Mouse (Mus musculus): ENCODE data around the gene Fbf1.

The Fbf1 gene

GRCm38 (mm10) chr11:116178411-116179121, 10.6 kb upstream of the Fbf1 start:
- DNase-seq (ENCODE audit: low spot score): no peak

GRCm38 (mm10) chr11:116176010-116176409, 8.0 kb upstream of the Fbf1 start:
- no peak for DNase-seq (ENCODE audit: low spot score)

DNA sequence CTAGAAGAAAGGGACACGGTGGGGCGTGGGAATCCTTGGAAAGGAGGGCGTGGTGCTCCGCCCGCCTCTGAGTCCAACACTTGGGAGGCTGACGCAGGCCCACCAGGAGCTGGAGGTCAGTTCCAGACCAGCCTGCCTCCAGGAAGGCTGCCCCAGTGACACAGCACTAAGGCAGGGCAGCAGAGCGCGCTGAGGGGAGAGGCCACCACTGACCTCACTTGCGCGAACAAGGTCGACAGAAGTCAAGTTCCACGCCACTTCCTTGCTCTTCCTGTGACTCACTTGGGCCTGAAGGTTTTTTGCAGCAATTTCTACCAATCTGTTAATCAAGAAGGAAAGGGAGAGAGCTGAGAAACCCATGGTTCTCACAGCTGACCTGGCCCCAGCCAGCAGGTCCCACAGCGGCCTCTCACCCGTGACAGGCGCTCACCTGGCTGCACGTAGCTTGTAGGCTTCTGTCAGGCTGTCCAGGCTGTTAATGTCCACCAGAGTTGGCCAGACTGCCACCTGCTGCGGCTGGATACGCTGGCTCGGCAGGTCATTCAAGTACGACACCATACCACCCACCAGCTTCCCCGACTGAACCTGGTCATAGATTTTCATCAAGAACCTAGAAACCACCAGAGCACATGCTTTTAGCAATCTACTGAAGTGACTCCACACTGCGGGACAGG, 6.9 kb upstream of the Fbf1 start:
- no peak for DNase-seq (ENCODE audit: low spot score)

- DNase-seq (ENCODE audit: low spot score): no peak
These were observed 4.0 kb upstream of the Fbf1 start for GRCm38 (mm10) chr11:116171959-116172358.

DNA sequence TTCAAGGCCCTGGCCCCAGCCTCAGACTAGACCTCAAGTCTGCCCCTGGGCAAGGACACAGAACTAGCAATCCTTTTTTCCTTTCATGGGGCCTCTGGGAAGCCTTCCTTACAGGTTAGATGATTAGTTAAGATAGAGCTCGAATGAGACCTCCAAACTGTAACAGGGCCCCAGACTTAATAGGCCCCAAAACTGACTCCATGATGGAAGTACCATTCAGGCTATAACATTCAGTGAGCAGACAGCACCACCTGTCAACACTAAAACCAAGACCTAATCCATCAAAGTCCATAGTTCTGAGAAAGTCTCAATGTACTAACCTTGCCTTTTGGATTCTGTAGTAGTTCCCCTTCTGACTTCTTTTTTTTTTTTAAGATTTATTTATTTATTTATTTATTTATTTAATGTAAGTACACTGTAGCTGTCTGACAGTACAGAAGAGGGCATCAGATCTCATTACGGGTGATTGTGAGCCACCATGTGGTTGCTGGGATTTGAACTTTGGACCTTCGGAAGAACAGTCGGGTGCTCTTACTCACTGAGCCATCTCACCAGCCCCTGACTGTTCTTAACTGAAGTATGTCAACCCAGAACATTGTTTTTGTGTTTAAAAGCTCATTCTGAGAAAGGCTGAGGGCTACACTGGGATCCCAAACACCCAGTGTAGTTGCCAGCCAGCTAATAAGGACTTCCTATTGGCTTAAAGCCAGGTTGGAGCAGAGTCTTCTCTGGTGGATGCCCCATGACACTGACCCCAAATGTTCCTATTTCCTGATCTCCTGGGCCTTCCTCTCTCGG, 2.2 kb upstream of the Fbf1 start:
- DNase-seq (ENCODE audit: low spot score): no peak

- no peak for DNase-seq (ENCODE audit: low spot score)
These were observed 1.2 kb upstream of the Fbf1 start for GRCm38 (mm10) chr11:116169214-116169613.

GRCm38 (mm10) chr11:116167232-116167631, 734 bp downstream of the Fbf1 start:
- DNase-seq (ENCODE audit: low spot score): no peak

DNA sequence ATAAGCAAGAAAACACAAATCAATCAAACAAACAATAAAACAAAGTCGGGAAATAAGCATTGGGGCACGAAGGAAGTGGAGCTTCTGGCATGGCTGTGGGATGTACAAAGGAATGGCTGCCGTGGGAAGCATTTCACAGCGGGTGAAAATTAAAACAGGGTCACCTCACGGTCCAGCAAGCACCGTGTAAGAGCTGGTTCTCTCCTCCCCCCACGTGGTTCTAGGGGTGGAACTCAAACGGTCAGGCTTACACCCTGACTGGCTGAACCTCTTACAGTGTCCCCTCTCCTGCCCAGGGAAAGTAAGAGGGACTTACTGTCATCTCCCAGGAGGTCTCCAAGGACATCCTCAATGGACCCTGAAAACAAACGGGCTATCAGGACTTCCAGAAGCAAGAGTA, 5.0 kb downstream of the Fbf1 start:
- DNase-seq (ENCODE audit: low spot score): no peak

GRCm38 (mm10) chr11:116162146-116162545, 5.8 kb downstream of the Fbf1 start:
- no peak for DNase-seq (ENCODE audit: low spot score)

DNA sequence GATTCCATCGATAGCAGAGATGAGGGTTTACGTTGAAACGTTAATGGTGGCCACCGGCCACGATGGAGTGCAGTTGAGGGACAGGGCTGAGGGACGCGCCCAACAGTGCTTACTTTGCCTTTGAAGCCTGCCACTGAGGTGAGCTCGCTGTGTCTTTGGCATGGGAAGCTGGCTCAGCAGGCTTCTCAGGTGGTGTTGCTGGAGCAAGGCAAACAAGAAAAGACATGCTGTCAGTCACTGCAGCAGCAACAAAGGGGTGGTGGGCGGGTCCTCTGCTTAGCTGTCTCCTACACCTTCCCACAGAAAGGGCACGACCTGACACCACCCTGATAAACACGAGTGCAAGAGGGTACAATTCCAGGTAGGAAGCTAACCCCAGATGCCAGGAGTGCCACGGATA, 6.7 kb downstream of the Fbf1 start:
- no peak for DNase-seq (ENCODE audit: low spot score)

DNA sequence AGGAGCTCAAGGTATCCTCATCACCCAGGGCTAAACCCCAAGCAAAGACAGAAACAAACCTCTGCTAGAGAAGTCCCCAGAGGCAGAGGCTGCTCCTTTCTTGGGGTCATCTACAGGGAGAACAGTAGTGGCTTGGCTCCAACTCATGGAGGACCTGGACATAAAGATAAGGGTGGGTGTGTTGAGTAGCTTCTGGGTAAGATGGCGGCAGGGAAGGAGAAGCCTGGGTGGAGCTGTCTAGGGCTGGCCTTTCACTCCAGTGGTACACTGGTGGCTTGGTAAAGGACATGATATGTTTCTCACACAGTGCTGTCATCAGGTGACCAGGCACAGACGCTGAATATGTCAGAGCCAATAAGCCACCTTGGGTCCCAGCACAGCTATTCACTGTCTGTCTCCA, 17.0 kb downstream of the Fbf1 start:
- DNase-seq (ENCODE audit: low spot score): no peak

GRCm38 (mm10) chr11:116149341-116149740, 18.6 kb downstream of the Fbf1 start:
- DNase-seq (ENCODE audit: low spot score): no peak

GRCm38 (mm10) chr11:116148761-116149221, 19.2 kb downstream of the Fbf1 start:
- no peak for DNase-seq (ENCODE audit: low spot score)

GRCm38 (mm10) chr11:116146294-116146985, 21.5 kb downstream of the Fbf1 start:
- DNase-seq (ENCODE audit: low spot score): no peak

DNA sequence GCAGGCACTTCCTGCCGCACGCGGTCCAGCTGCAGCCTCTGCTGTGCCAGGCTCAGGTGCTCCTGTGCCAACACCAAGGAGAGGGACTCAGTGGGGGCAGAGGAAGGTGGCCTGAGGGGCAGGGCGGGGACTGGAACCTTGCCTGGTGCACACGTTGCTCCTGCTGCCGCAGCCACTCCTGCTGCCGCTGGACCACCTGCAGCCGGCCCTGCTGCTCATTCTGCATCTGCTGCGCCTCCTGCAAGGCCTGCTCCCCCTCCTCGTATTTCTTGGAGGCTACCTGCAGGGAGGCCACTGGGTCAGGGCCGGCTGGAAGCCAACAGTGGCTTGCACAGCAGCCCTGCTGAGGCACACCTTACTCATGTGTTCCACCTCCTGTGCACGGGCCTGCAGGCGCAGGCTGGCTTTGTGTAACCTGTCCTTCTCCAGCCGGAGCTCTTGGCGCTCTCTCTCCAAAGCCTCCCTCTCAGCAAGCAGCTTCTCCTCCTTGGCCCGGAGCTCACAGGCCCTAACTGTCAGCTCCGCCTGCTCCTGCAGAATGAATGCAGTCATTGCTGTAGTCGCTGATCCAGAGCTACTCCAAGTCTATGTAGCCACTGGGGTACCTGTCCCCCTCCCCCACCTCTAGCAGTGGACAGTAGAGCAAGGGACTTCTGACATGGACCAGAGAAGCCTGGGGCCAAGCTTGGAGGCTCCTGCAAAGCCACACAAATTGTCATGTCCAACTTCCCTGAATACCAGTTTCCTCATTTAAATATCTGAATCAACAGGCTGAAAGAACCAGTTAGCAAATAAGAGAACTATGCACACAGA, 22.3 kb downstream of the Fbf1 start:
- DNase-seq (ENCODE audit: low spot score): no peak

- DNase-seq (ENCODE audit: low spot score): no peak
These were observed 24.5 kb downstream of the Fbf1 start for GRCm38 (mm10) chr11:116143468-116143867.

DNA sequence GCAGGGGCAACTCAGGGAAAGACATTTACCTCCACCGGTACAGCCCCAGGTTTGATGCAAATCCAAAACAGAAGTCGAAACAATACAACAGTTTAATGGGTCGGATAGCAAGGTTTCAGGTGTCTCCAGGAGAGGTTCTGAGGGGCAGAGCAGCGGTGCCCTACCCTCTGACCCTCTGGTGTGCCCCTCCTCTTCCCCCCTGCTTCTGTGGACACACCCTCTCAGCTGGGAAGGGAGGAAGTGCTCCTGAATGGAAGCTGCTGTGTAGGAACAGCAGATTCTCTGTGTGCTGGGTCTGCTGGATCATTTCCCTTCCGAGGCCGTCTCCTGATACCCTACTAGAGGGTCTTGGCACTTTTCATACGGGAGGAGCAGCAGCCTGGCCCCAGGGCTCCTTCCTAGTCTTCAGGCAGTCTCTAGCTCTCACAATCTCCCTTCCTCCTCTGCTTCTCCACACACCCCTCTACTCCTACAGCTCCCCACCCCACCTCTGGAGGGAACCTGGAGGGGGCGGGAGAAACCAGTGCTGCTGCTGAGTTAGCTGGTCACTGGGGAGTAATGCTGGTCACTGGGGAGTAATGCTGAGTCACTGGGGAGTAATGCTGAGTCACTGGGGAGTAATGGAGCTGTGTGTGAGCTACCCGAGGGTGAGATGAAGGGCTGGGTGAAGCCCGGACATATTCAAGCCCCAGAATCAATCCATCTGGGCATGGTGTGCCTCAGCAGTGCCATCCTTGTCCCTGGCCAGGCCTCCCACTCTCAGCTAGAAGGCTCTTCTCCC, 25.6 kb downstream of the Fbf1 start:
- no peak for DNase-seq (ENCODE audit: low spot score)

DNA sequence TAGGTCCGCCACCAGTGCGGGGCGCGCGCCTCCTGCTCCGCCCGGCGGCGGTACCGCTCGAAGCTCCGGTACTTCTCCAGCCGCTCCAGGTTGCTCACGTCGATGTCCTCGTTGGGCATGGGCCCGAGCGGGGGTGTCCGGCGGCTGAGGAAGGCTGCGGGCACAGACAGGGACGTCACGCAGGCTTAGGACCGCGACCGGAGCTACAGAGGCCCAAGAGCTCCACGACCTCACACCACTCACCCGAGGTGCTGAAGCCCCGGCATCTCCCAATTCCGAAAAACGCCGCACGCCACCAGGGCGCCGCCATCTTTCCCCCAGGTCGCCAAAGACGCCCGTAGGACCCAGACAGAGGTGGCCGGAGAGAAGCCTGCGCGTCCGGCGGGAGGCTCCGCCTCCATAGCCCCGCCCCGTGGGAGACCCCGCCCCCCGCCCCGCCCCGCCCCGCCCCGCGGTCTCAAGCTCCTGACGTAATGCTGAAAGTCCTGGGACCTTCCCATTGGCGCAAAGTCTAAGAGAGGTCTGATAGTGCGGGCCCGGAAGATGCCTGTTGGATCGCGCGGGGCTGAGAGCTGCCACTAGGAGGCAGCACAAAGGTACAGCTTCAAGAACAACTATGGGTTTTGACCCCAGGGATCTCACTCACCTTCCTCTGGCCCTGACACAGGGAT, 29.4 kb downstream of the Fbf1 start, which contains the start of gene Mrpl38:
TSS of gene Mrpl38 (minus strand) at position 401 of the 671 bp plus-strand sequence.
- DNase-seq (ENCODE audit: low spot score): peak; percentile 80

GRCm38 (mm10) chr11:116138096-116138467, 29.9 kb downstream of the Fbf1 start:
- no peak for DNase-seq (ENCODE audit: low spot score)

DNA sequence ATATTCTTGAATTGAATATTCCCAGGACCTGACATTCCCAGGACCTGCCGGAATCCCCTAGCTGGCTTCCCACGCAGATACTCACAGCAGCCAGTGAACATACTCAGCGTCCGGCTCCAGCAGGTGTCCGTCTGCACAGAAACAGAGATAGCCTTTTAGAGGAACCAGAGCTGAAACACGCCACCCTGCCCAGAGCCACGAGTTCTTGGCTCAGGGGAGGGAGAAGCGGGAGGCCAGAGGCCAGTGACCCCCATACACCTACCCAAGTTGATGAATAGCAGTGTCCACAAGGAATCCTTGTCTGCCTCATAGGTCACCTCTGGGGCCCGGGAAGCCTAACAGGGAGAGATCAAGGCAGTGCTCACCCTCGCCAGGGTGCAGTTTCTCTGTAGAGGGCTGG, 33.8 kb downstream of the Fbf1 start:
- no peak for DNase-seq (ENCODE audit: low spot score)

Measured in ovary, postnatal 14 days (tissue).